Mouse (Mus musculus): ENCODE results near the gene Bank1.

GRCm38 (mm10) chr3:136132013-136132412 is 193.9 kb downstream of the Bank1 start:
- TF ChIP-seq GATA1 (IDR thresholded peaks at IDR 0.05; ENCODE audit: borderline replicate concordance, low read length) (no peak), FLI1 (IDR thresholded peaks at IDR 0.05; ENCODE audit: low read length) (no peak)
